Mouse (Mus musculus) lung, adult 2 months (tissue): ENCODE measurements around the gene 2010003K11Rik.

ENCODE experiments used
- CTCF ChIP-seq: fragments of 200-500 bp; IDR thresholded peaks from 2 replicates; pipeline ENCODE4 v1.5.1; 2011; ENCODE audit warnings: mild to moderate bottlenecking, low read length, control low read depth; ENCODE audit not compliant: insufficient read depth
- POLR2A ChIP-seq: fragments of 200-500 bp; IDR thresholded peaks from 2 replicates; pipeline ENCODE4 v1.6.1; 2011; ENCODE audit warnings: low read depth, mild to moderate bottlenecking, control low read depth, low read length, borderline replicate concordance; ENCODE audit errors: extremely low read depth

- no peak for TF ChIP-seq CTCF
- TF ChIP-seq POLR2A: no peak
Measured at GRCm38 (mm10) chr19:4540263-4540662, 41.9 kb upstream of the 2010003K11Rik start.
